Mouse (Mus musculus): Measurements from ENCODE around the gene Gm10273. TPM values are rescaled to one million over a fixed set of nuclear protein-coding genes. Genes with fewer than 3 reads are reported as not detected.

The Gm10273 gene
- 5.2 and 9.0 TPM in 2 replicates for polyA plus RNA-seq (2015; fragmentation: Nextera tagmentation; extraction: Ambion mirVana)

GRCm38 (mm10) chr10:59395461-59395860 is at the start of gene Gm10273:
Gm10273 (plus strand) TSS chr10:59395632.

DNA sequence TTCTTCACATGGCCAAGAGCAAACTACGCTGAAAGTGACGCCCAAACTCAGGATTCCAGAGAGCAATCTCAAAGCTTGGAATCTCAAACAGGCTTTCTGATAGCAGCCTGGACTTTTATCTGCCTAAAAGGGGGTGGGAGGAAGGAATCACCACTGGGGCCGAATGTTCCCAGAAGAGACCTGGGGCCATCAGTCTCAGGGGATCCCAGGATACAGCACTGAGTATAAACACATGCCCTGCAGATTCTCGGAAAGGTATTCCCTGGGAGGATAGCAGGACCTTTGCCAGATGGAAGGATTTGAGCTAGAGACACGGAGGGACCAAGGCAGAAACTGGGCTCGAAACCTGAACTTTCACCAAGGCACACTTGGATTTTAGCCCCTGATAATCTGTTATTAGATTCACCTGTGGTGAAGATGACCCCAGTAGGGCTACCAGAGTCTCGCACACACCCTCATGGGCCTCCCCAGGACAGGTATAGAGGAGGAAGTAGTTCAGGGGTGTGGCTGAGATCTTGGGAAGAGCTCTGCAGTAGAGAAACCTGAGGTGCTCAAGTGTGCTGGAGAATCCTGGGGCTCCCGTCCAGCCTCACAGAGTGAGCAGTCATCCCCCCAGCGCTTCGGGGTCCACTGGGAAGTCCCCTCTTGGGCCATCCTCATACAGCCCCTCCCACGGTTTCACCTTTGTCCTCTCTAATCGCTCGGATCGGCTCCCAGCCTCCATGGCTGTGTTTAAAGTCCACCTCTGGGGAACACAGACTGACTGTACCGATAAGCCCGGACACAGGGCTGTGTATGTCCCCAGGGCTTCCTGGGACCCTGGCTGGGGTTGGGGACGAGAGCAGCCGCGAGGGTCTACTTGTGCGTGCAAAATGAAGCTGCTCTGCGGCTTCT is 7.7 kb downstream of the Gm10273 start, which contains the start of gene Pla2g12b:
Gene Pla2g12b, plus strand, starts transcription at position 762 of the 894 bp plus-strand sequence.

DNA sequence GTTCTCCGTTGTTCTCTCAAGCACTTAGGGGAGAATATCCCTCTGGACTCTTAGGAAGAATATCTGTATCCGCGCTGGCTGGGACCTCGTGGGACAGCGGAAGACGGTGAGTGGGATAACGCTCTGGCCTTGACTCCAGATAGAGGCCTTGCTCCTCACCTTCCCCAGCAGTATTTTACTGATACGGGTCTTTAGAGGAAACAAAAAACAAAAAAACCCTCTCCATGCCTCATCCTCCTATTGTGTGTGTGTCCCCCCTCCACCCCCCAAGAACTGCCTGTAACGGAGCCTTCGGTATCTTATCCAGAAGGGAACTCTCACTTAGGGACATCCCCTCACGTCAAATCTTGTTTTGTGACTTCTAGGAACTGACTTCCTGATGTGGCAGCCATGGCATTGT is 46.3 kb downstream of the Gm10273 start, which contains the start of gene Oit3:
Gene Oit3, minus strand, starts transcription at position 44 of the 400 bp plus-strand sequence.

Other genes starting within 250 kb of the Gm10273 start
- gene Sept10, start 173.8 kb upstream of the Gm10273 start, polyA plus RNA-seq (2015; fragmentation: Nextera tagmentation; extraction: Ambion mirVana) = 13.3 and 14.2 TPM in 2 replicates
- 12.4 and 13.2 TPM in 2 replicates for gene Sowahc, start 173.7 kb upstream of the Gm10273 start, polyA plus RNA-seq (2015; fragmentation: Nextera tagmentation; extraction: Ambion mirVana)
- gene P4ha1, start 72.3 kb upstream of the Gm10273 start, polyA plus RNA-seq (2015; fragmentation: Nextera tagmentation; extraction: Ambion mirVana) = 14.0 and 15.1 TPM in 2 replicates
- not detected in 2 replicates for gene Pla2g12b, start 8.0 kb downstream of the Gm10273 start, polyA plus RNA-seq (2015; fragmentation: Nextera tagmentation; extraction: Ambion mirVana)
- gene Oit3, start 46.1 kb downstream of the Gm10273 start, polyA plus RNA-seq (2015; fragmentation: Nextera tagmentation; extraction: Ambion mirVana) = 0.06 and 0.20 TPM in 2 replicates
- gene Gm10322, start 220.4 kb downstream of the Gm10273 start, polyA plus RNA-seq (2015; fragmentation: Nextera tagmentation; extraction: Ambion mirVana) = not detected in 2 replicates
- gene Mcu, start 221.1 kb downstream of the Gm10273 start, polyA plus RNA-seq (2015; fragmentation: Nextera tagmentation; extraction: Ambion mirVana) = 61.1 and 61.2 TPM in 2 replicates

Data from neural tube, postnatal 0 days (tissue).